7 mouse cellular contexts compared by ENCODE assay signal in the genomic region with DNA sequence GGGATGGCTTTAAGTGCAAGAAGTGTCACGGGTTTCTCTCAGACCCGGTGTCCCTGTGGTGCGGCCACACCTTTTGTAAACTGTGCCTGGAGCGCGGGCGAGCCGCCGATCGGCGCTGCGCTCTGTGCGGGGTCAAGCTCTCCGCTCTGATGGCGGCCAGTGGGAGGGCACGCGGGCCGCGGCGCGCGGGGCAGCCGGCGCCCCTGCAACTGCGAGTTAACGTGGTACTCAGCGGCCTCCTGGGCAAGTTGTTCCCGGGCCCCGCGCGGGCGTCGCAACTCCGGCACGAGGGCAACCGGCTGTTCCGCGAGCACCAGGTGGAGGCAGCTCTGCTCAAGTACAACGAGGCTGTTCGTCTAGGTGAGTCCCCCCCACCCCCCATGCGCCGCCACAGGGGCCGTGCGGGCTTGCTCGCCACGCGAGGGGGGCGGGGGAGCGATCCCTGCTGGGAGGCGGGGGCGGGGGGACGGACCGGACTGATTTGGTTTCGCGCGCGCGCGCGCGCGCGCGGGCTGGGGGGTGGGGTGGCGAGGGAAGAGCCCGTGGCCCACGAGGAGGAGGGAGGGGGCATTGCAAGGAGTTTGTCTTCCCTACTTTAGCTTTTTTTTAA. TPM values are rescaled to one million over a fixed set of nuclear protein-coding genes. Genes with fewer than 3 reads are reported as not detected.
DNase-seq lines count a peak whose midpoint lies in the region; ATAC-seq and TF ChIP-seq lines count a peak whose summit lies in the region.

No protein-coding gene starts in this region.

- peak overlapping the region; percentile 72 for H3K4me2 ChIP-seq in liver, postnatal 0 days (ENCODE audit: low read depth, low read length)

- DNase-seq in urinary bladder, adult 2 months (ENCODE audit: low spot score), result peak; percentile 27
- DNase-seq in urinary bladder, postnatal 4 days (ENCODE audit: low spot score in 2 of 2), result no peak
- DNase-seq in cerebellum, adult 18-20 months, result peak; percentile 19 to 49
- DNase-seq in gastrocnemius, postnatal 14 days, result peak; percentile 9
- DNase-seq in kidney, adult 11 months, result peak; percentile 21
- peak; percentile 20 for DNase-seq in liver, postnatal 0 days

- H3K4me1 ChIP-seq in liver, postnatal 0 days (ENCODE audit: insufficient read depth), result no peaks in the 10 kb centered on the region
- peaks cover 2% of the 10 kb centered on the region; the same call in 1 of the 2 replicates for H3K4me1 ChIP-seq in small intestine, adult 2 months (ENCODE audit: control insufficient read depth, insufficient read depth, insufficient read length, low read length)

- TF ChIP-seq EP300 in liver, postnatal 0 days (IDR thresholded peaks at IDR 0.05; ENCODE audit: low read depth), result no peak

- WGBS in liver, postnatal 0 days (ENCODE audit: insufficient replicate concordance), result 20% methylated on average over 36 of the region's 66 CpGs
- WGBS in small intestine, adult 2 months, result 14% methylated on average over 65 of the region's 66 CpGs

- H3K4me3 ChIP-seq in liver, postnatal 0 days (ENCODE audit: low read depth, low read length), result peak overlapping the region; percentile 49
- H3K4me3 ChIP-seq in small intestine, adult 2 months (ENCODE audit: low read depth, low read length), result peak overlapping the region; percentile 70

- H3K9ac ChIP-seq in liver, postnatal 0 days (replicated peaks), result 0 out of 2 replicates have a peak overlapping the region, but pooled peaks have one; percentile 16

- TF ChIP-seq CTCF in liver, postnatal 0 days (IDR thresholded peaks at IDR 0.05; ENCODE audit: low read depth), result no peak
- no peak for TF ChIP-seq CTCF in small intestine, adult 2 months (IDR thresholded peaks at IDR 0.05; ENCODE audit: extremely low read depth, insufficient read length, insufficient replicate concordance, low read depth, low read length)

- H3K27me3 ChIP-seq in liver, postnatal 0 days (ENCODE audit: insufficient read depth, low read length), result peaks cover 21% of the 10 kb centered on the region; the same call in 1 of the 2 replicates
- no peaks in the 10 kb centered on the region; the same call in 1 of the 2 replicates for H3K27me3 ChIP-seq in small intestine, adult 2 months (ENCODE audit: control insufficient read depth, insufficient read depth, low read length)

- intact Hi-C loops in gastrocnemius, postnatal 14 days (cut with DNase I; ENCODE audit: low total_unique reads), result no loop called here

- no peaks in the 10 kb centered on the region for H3K9me3 ChIP-seq in liver, postnatal 0 days (ENCODE audit: low read length)

- no peak; the same call in 1 of the 2 replicates for ATAC-seq in liver, postnatal 0 days

- H3K36me3 ChIP-seq in liver, postnatal 0 days (replicated peaks; ENCODE audit: insufficient read depth, low read length), result no peaks in the 10 kb centered on the region
- H3K36me3 ChIP-seq in small intestine, adult 2 months (ENCODE audit: control insufficient read depth, insufficient read depth, low read length), result no peaks in the 10 kb centered on the region

- no peak for TF ChIP-seq POLR2A in small intestine, adult 2 months (IDR thresholded peaks at IDR 0.05; ENCODE audit: low read depth, low read length)

- H3K27ac ChIP-seq in liver, postnatal 0 days (ENCODE audit: low read depth), result 0 out of 2 replicates have a peak overlapping the region, but pooled peaks have one; percentile 11
- 0 out of 2 replicates have a peak overlapping the region, but pooled peaks have one; percentile 28 for H3K27ac ChIP-seq in small intestine, adult 2 months (ENCODE audit: insufficient read depth, low read depth, low read length)

RNA-seq across cellular contexts. Expression of gene Lonrf3, which starts 1.0 kb away (rescaled TPM):
- polyA plus RNA-seq in urinary bladder, adult 2 months (2012; rRNA removed), result 2.1 and 2.2 TPM in 2 replicates
- total RNA-seq in gastrocnemius, postnatal 14 days (2021), result 1 to 10 TPM; 1.6 to 1.8 TPM
- 0.22 and 0.40 TPM in 2 replicates for polyA plus RNA-seq in liver, postnatal 0 days (2015; fragmentation: Nextera tagmentation; extraction: Ambion mirVana)
- 0.42 and 1.6 TPM in 2 replicates for polyA plus RNA-seq in small intestine, adult 2 months (2012; rRNA removed)

Comparison
In these comparisons a context has a peak if more than half of its experiments do, and no peak if none do; other contexts are left out.
1. DNase-seq: peak in urinary bladder, adult 2 months (single experiment), cerebellum, adult 18-20 months (2 of 2), gastrocnemius, postnatal 14 days (single experiment), kidney, adult 11 months (single experiment) and liver, postnatal 0 days (single experiment); none in urinary bladder, postnatal 4 days (0 of 2).